ENCODE assay signal across 13 mouse cellular contexts in the genomic region with DNA sequence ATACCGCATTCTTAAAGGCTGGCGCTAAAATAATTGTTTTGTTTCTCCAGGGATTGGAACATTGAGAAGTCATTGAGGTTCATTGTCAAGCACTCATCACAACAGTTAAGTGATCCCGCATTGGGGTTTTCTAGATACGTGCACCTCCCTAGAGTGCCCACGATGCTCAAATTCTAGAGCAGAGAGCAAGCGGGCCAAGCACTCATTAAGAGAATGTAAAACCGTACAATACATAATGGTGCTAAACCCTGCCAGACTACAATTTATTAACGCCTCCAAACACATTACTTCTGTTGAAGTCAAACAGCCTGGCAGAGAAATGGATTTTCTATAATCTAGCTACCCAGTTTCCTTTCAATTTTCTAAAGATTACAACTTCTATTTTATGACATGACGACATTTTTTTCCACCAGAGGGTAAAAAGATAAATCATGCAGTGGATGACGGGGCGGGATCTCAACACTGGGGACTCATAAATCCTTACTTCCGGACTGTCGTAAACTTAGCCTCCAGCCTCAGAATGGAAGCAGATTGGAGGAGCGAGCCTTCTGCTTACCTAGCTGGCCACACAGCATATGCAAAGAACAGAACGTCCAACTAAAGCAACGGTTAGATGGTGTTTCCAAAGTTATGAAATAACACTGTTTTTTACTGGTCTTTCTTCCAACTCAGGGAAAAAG.
DNase-seq lines count a peak whose midpoint lies in the region; ATAC-seq lines count a peak whose summit lies in the region.
"Had no signal": no experiment of that assay in that cellular context is flagged by ENCODE, and none has a peak within 500 bp of the region (broad histone marks: within the 10 kb centered on the region; RNA-seq: fewer than 3 reads in every experiment).

No protein-coding gene starts in this region.

- peak; percentile 17 for DNase-seq in kidney, adult 9 months
- DNase-seq in kidney, adult 8-10 months, result no peak
- peak; percentile 54 for DNase-seq in adrenal gland, postnatal 14 days
- DNase-seq in kidney, postnatal 25 days, result peak; percentile 44 to 50
- no peak for DNase-seq in gastrocnemius, postnatal 14 days
- DNase-seq: cerebellum, adult 11-12 months; heart, postnatal 10 days; spleen, adult 18-20 months had no signal

- no peaks in the 10 kb centered on the region for H3K27me3 ChIP-seq in neural tube, embryonic 15.5 days (replicated peaks)
- no peaks in the 10 kb centered on the region for H3K27me3 ChIP-seq in midbrain, embryonic 15.5 days (replicated peaks)
- H3K27me3 ChIP-seq: intestine, embryonic 15.5 days had no signal

- H3K4me3 ChIP-seq in neural tube, embryonic 15.5 days (replicated peaks), result no peak overlapping the region
- H3K4me3 ChIP-seq in midbrain, embryonic 15.5 days, result no peak overlapping the region
- H3K4me3 ChIP-seq: intestine, embryonic 15.5 days; midbrain, embryonic 10.5 days had no signal

- intact Hi-C loops in gastrocnemius, postnatal 14 days (cut with DNase I; ENCODE audit: low total_unique reads), result no loop called here

- H3K4me1 ChIP-seq in neural tube, embryonic 15.5 days, result no peaks in the 10 kb centered on the region
- H3K4me1 ChIP-seq in midbrain, embryonic 15.5 days, result no peaks in the 10 kb centered on the region
- H3K4me1 ChIP-seq: intestine, embryonic 15.5 days; midbrain, embryonic 10.5 days had no signal

- H3K9ac ChIP-seq in neural tube, embryonic 15.5 days (replicated peaks), result no peak overlapping the region
- no peak overlapping the region for H3K9ac ChIP-seq in midbrain, embryonic 15.5 days
- H3K9ac ChIP-seq: intestine, embryonic 15.5 days had no signal

- peak overlapping the region; percentile 25; the same call in 1 of the 2 replicates for H3K4me2 ChIP-seq in neural tube, embryonic 15.5 days
- H3K4me2 ChIP-seq in midbrain, embryonic 15.5 days, result no peak overlapping the region
- H3K4me2 ChIP-seq: intestine, embryonic 15.5 days had no signal

- no peaks in the 10 kb centered on the region for H3K9me3 ChIP-seq in neural tube, embryonic 15.5 days (replicated peaks)
- no peaks in the 10 kb centered on the region for H3K9me3 ChIP-seq in midbrain, embryonic 15.5 days
- H3K9me3 ChIP-seq: intestine, embryonic 15.5 days; midbrain, embryonic 10.5 days had no signal

- WGBS in neural tube, embryonic 15.5 days, result 56% methylated on average over 16 of the region's 16 CpGs
- WGBS in midbrain, embryonic 15.5 days, result 89% methylated on average over 16 of the region's 16 CpGs

- no peaks in the 10 kb centered on the region for H3K36me3 ChIP-seq in neural tube, embryonic 15.5 days
- H3K36me3 ChIP-seq in midbrain, embryonic 15.5 days (replicated peaks), result no peaks in the 10 kb centered on the region
- H3K36me3 ChIP-seq: intestine, embryonic 15.5 days; midbrain, embryonic 10.5 days had no signal

- no peak for ATAC-seq in neural tube, embryonic 15.5 days (ENCODE audit: low FRiP score)
- ATAC-seq in midbrain, embryonic 15.5 days (replicated peaks), result no peak
- ATAC-seq: forebrain, embryonic 14.5 days; intestine, embryonic 15.5 days had no signal

- no peak overlapping the region for H3K27ac ChIP-seq in neural tube, embryonic 15.5 days (replicated peaks)
- no peak overlapping the region for H3K27ac ChIP-seq in midbrain, embryonic 15.5 days
- H3K27ac ChIP-seq: intestine, embryonic 15.5 days; midbrain, embryonic 10.5 days had no signal

Comparison
In these comparisons a context has a peak if more than half of its experiments do, and no peak if none do; other contexts are left out.
1. DNase-seq: peak in kidney, adult 9 months (single experiment), adrenal gland, postnatal 14 days (single experiment) and kidney, postnatal 25 days (2 of 2); none in kidney, adult 8-10 months (0 of 2) and gastrocnemius, postnatal 14 days (single experiment).